Mouse (Mus musculus) cerebellum, adult 9-10 months (tissue): Measurements from ENCODE around the gene Cysltr2.

Experiments used
- DNase-seq: peaks from one replicate; pipeline ENCODE4 v3.0.0; 2022

Cysltr2 gene

DNA sequence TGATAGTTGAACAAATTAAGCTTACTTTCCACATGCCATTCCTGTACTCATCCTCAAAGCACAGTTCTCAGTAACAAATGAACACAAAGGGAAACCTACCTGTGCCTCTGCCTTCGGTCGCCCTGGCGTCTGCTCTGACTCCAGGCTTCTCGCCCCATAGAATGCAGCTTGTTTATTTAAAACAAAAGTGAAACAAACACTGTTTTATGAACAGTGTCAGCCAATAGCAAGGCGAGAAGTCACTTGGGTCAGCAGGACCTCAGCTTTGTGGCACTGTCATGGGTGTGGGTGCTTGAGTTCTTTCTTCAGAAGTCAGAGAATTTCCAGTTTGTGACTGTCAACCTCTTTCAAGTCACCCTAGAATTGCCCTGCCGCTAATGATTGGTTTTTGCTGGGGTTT, at the start of gene Cysltr2:
Gene Cysltr2 (minus strand): TSS at position 178 of the 400 bp plus-strand sequence.
- DNase-seq: no peak

GRCm38 (mm10) chr14:73094802-73095550, 46.1 kb upstream of the Cysltr2 start:
- no peak for DNase-seq

DNA sequence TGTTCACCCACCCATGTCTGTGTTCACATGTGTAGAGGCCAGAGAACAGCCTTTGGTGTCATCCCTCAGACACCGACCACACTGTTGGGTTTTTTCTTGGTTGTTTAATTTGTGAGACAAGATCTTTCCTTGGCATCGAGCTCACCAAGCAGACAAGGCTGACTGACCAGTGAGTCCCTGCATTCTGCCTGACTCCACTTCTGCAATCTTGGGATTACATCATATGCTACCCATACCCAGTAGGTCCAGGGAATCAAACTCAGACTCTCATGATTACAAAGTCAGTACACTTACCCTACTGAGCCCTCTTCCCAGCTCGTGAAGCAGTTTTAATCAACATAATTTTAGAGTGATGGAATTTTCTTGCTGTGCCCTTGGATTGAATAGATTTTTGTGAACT, 44.0 kb upstream of the Cysltr2 start:
- no peak for DNase-seq

DNA sequence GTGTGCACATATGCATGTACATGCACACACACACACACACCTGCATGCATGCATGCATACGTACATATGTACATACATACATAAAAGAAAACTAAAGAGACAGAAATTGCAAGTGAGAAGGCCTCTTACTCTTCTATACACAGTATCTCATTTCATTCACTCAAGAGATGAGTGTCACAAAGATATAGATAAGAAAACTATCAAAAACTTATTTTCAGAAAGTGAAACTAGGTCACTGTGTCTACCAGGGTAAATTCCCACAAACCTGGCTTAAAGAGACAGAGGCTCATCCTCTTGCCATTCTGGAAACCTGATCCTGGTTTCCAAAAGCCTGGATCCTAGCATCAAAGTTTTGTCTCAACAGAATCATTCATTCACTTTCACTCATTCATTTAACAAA, 39.3 kb upstream of the Cysltr2 start:
- DNase-seq: no peak

DNA sequence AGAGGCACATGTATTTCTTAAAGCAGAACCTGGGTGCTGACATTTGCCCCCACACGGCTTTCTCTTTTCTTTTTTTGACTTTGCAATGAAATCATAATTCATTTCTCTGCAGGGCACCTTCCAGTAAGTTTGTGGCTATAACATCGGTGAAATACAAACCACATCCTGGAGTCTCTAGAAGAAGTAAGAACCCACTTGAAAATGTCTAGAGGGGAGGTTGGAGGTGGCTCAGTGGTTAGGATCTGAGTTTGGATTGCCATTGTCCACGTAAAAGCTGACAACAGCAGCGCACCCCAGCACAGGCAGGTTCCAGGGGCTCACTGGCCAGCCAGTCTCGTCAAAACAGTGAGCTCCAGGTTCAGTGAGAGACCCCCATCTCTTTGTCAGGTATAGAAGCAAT, 38.8 kb upstream of the Cysltr2 start:
- DNase-seq: no peak

DNA sequence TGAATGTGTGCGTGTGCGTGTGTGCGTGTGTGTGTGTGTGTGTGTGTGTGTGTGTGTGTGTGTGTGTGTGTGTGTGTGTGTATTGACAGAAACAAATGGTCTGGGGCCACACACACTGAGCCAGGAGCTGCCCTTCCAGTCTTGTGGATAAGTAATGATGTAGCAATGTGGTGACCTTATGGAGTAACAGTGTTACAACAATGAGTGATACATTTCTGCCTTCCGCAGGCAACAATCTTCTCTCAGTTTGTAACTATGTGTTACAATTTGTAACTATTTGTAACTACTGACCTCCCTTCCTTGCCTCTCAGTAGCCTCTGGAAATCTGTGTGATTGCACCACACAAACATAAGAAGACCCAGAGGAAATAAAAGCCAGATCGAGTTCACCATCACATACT, 38.3 kb upstream of the Cysltr2 start:
- no peak for DNase-seq

DNA sequence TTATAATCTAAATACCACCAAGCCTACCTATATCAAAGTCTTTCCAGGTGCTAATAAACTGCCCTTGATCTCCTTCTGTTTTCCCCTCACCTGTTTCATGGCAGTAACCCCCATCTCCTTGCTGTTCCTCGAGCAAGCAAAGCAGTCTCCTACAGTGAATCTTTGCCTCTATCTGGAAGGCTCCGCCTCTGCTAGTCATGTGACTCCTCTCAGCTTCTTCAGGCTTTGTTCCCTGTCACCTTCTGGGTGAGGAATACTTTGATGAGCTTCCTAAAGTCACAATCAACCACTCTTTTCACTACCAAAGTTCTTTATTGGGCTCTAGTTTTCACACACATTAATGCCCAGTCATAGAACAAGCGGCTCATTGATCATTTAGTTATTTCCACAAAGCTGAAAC, 37.5 kb upstream of the Cysltr2 start:
- DNase-seq: no peak

DNA sequence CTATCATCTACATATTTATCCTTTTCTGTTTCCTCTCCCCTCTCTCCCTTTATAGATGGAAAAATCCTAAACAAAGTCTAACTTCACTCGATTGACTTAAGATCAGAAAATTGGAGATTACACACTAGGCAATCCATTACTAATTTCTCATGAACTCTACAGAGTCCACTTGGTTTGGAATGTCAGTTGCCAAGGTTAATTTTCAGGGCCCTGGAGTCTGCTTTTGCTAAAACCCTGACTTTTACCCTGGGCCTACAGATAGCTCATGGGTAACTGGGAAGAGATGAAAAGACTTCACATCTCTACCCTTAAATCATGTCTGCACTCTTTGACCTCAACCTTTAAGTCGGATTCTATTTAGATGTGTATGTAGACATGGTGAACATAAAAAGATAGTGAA, 34.6 kb upstream of the Cysltr2 start:
- no peak for DNase-seq

- DNase-seq: no peak
Measured at GRCm38 (mm10) chr14:73064460-73064859, 15.5 kb upstream of the Cysltr2 start.

DNA sequence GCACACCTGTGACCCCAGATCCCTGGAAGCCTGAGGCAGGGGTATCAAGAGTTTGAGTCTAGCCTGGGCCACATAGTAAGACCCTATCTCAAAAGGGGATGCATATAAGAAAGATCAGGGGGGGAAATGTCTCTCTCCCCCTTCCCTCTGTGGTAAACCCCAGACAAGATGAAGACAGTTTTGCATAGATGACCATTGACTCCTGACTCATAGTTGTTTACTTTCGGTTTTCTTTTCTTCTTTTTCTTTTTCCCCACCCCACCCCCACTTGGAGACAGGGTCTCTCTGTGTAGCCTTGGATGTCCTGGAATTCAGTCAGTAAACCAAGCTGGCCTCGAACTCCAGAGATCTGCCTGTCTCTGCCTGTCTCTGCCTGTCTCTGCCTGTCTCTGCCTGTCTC, 9.8 kb upstream of the Cysltr2 start:
- no peak for DNase-seq

GRCm38 (mm10) chr14:73057764-73058163, 8.8 kb upstream of the Cysltr2 start:
- DNase-seq: no peak

DNA sequence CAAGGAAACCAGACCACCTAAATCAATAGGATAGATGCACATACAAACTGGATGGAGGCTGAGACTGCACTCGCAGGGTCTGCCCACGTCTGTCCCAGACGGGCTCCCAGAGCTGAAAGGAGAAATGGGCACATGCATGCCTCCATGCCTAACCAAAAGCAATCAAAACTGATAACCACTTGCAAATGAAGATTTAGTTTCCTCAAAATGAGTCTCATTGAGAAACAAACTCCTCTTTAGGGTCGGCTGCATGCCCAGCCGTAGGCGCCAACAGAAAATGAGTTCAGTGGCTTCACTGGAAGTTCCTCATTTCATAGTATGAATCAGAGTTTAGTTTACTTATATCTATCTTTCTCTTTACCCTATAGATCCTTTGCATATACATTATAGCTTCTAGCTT, 7.9 kb upstream of the Cysltr2 start:
- no peak for DNase-seq

- no peak for DNase-seq
Measured at GRCm38 (mm10) chr14:73045199-73045928, 3.5 kb downstream of the Cysltr2 start.

DNA sequence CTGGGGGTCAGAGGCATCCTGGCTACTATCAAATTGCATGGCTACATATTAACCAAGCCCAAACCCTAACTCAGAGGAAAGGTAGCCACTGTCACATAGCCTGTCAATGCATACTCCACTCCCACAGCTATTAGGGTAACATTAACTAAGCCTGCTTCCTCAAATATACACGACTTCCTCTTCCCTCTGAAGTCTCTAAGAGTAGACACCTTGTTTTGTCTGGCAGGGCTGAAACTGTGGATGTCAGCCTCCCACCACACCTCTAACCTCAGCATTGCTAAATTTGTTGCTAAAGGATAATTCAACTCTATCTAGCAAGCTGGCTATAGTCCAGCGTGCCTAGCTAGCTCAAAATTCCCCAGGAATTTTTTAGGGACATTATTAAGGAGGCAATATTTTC, 7.2 kb downstream of the Cysltr2 start:
- DNase-seq: no peak

DNA sequence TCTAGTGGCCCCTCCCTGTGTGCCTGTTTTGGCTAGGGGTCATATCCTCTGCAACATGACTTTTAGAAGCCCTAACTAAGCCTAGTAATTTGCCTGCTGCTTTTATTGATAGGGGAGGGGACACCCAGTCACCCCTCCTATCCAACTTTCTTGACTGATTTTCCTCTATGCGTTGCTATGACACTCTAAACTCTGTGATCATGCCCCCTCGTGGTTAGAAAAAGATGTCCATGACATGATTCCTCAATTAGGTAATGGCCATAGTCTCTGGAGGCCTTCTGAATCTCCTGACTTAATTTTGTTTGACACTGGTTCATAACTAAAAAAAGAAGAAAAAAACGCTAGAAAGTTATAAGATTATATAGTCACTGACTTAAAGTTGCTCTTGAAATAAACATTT, 15.6 kb downstream of the Cysltr2 start:
- no peak for DNase-seq

DNA sequence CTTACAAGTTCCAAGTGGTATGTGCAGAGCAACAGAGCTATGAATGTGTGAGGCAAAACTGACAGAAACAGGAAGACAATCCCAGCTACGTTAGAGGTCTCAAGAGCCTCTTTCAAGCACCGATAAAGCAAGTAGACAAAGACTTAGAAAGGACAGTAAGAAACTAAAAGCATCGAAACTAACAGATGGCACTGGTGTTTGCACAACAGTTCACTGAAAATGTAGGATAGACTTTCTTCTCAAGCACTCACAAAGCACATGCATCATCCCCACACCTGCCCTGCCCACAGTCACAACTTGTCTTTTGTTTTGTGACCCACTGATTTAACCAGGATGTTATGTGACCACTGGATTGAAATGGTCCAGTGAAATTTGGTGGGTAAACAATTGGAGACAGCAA, 17.7 kb downstream of the Cysltr2 start:
- DNase-seq: no peak

- no peak for DNase-seq
Measured at GRCm38 (mm10) chr14:73017272-73017671, 31.6 kb downstream of the Cysltr2 start.

DNA sequence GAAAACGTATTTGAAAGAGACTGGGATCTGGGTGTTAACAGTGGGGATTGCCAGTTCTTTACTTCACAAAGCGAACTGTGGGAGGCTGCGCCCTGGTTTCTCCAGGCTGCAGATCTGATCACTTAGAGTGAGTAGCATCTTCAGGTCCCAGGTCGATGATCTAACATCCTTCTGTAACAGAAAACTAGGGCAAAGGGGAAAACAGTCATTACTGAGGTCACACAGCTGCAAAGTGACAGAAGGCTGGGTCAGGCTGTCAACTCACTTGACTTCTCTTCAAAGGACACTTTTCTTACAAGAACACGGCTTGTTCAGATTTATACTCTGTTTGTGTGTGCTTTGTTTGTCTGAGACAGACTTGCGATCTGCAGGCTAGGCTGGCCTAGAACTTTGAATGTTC, 33.5 kb downstream of the Cysltr2 start:
- no peak for DNase-seq

DNA sequence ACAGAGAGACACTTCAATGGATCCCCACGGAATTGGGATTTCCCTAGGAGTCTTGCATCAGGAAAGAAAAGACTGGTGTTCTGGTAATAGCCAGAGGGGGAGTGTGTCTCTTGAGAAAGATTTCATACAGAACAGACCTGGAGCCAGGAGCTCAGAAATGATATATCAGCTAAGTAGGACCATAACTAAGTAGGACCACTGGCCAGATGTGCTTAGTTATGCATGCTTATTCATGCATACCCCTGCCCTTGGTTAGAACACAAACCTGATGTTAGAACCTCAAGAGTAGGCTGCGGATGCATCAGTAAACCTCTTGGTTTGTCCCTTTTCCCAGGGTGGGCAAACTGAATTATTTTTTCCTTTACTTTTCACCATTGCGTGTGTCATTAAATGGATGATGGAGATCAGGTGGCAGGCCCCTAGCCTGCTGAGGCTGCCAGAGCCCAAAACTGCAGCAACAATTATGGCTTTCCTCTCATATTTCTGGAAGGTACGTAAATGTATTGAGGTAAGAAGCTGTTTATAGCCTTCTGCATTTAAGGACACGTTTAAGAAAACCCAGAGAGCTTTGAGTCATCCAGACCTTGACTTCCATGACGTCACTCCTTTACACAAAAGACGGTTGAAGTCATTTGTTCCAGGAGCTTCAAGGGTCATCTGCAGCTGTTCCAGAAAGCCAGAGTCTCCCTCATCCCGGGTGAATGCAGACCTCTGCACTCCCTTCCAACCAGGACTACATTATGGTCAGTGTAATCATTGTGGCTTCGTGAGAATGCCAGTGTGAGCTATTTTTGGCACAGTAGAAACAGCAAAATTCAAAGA, 35.0 kb downstream of the Cysltr2 start:
- no peak for DNase-seq

GRCm38 (mm10) chr14:73001814-73002213, 47.1 kb downstream of the Cysltr2 start:
- DNase-seq: no peak

DNA sequence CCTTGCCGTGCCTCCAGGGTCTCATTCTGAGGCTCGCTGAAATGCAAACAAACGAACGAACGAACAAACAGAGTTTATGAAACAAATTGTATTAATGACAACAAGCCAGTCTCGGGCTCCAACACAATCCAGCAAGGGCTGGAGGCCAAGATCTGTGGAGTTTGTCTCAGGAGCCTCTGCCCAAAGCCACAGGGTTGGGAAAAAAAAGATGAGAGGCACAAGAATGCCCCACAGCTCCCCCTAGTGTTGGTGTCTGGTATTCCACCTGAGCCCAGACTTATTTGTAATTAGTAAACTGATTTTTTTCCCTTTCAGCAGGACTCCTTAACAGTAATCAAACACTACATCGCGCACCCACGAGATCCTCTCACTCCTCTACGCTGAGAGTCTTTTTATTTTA, 48.6 kb downstream of the Cysltr2 start:
- DNase-seq: peak; percentile 18

DNA sequence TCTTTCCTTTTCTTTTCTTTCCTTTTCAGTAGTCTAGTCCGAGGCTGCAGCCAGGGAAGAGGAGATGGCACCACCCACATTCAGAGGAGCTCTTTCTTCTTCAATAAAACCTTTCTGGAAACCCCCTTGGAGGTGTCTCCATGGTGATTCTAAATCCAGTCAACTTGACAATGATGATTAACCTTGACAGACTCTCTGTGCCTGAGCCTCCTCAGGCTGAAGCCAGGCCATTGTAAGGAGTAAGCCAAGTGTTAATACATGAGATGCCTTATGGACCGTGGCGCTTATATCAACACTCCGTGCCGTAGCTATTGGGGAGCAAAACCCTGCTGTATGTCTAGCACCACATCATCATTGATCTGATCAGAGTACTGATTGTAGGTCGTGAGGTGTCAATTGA, 50.8 kb downstream of the Cysltr2 start:
- no peak for DNase-seq

GRCm38 (mm10) chr14:72986044-72986443, 62.9 kb downstream of the Cysltr2 start:
- DNase-seq: no peak

- no peak for DNase-seq
Measured at GRCm38 (mm10) chr14:72985113-72985512, 63.8 kb downstream of the Cysltr2 start.
